Mouse (Mus musculus) ES-E14 (cell line): ENCODE results near the gene Prss28. TPM values are rescaled to one million over a fixed set of nuclear protein-coding genes. Genes with fewer than 3 reads are reported as not detected.

Experiments used
- DNase-seq: peaks from one replicate; pipeline ENCODE4 v3.0.0-alpha.2; 2013; ENCODE audit warnings: low read depth, low spot score
- H3K27ac ChIP-seq: 2 replicates; pipeline ENCODE4 v1.5.1; 2012; ENCODE audit warnings: low read depth, mild to moderate bottlenecking, low read length, moderate library complexity, mixed read lengths; ENCODE audit not compliant: poor library complexity, insufficient read depth, severe bottlenecking
- H3K36me3 ChIP-seq: 2 replicates; pipeline ENCODE4 v1.6.1; 2012; ENCODE audit warnings: mild to moderate bottlenecking, low read length, moderate library complexity, mixed read lengths; ENCODE audit not compliant: control insufficient read depth, poor library complexity, insufficient read depth, severe bottlenecking
- H3K4me1 ChIP-seq, 2 experiments: fragments of 150-350 bp in 1 of 2; sonication (generic) in 1 of 2; 2 replicates each; pipeline ENCODE4 v1.6.1; 2012; ENCODE audit warnings: low read length in 2 of 2, mild to moderate bottlenecking in 1 of 2, mixed read lengths in 1 of 2; ENCODE audit not compliant: control insufficient read depth in 2 of 2, insufficient read depth in 2 of 2, poor library complexity in 1 of 2
- H3K4me3 ChIP-seq, 2 experiments: fragments of 150-350 bp in 1 of 2; sonication (generic) in 1 of 2; 2 replicates each; pipeline ENCODE4 v1.5.1; 2012; ENCODE audit warnings: low read length in 2 of 2, low read depth in 1 of 2, mild to moderate bottlenecking in 1 of 2, mixed read lengths in 1 of 2; ENCODE audit not compliant: insufficient read depth in 1 of 2, poor library complexity in 1 of 2, severe bottlenecking in 1 of 2
- H3K9ac ChIP-seq: 2 replicates; pipeline ENCODE4 v1.6.1; 2012; ENCODE audit warnings: low read depth, mild to moderate bottlenecking, low read length, mixed read lengths; ENCODE audit not compliant: poor library complexity, insufficient read depth, severe bottlenecking
- H3K9me3 ChIP-seq: fragments of 150-350 bp; sonication (generic); 2 replicates; pipeline ENCODE4 v1.6.1; 2012; ENCODE audit warnings: low read depth, mild to moderate bottlenecking, low read length; ENCODE audit not compliant: control insufficient read depth, insufficient read depth
- CHD2 ChIP-seq: IDR thresholded peaks from 2 replicates; pipeline ENCODE4 v1.6.1; 2014; ENCODE audit warnings: mild to moderate bottlenecking, low read depth, low read length, inconsistent platforms
- HCFC1 ChIP-seq: IDR thresholded peaks from 2 replicates; pipeline ENCODE4 v1.6.1; 2012; ENCODE audit warnings: low read length, inconsistent platforms, borderline replicate concordance; ENCODE audit not compliant: insufficient read depth
- MAFK ChIP-seq: IDR thresholded peaks from 2 replicates; pipeline ENCODE4 v1.6.1; 2014; ENCODE audit warnings: mild to moderate bottlenecking, low read depth, low read length, inconsistent platforms; ENCODE audit not compliant: insufficient read depth
- ZC3H11A ChIP-seq: IDR thresholded peaks from 2 replicates; pipeline ENCODE4 v1.6.1; 2012; ENCODE audit warnings: low read depth, mild to moderate bottlenecking, inconsistent platforms, low read length, borderline replicate concordance
- ZNF384 ChIP-seq: IDR thresholded peaks from 2 replicates; pipeline ENCODE4 v1.6.1; 2012; ENCODE audit warnings: low read depth, low read length, inconsistent platforms
- in situ Hi-C, 2 experiments: fragments of 600-800 bp; cut with MboI; formaldehyde crosslinking; loops; one replicate each; pipeline ENCODE4 v1.15.1; 2025; ENCODE audit warnings: low sequenced_read_pairs in 2 of 2, inconsistent platforms in 1 of 2; ENCODE audit not compliant: unreplicated experiment in 2 of 2
- total RNA-seq: library from RNA; depleted of rRNA; stranded (reverse); fragments of 300-350 nt; gene quantifications from 2 replicates; pipeline ENCODE4 v1.2.3, GENCODE M21; 2012

Prss28 gene
- total RNA-seq, 1 experiment, result not detected

GRCm38 (mm10) chr17:25282133-25282532, 26.3 kb upstream of the Prss28 start:
- peak; percentile 86 for DNase-seq
- H3K4me1 ChIP-seq, result peaks cover 0 to 6% of the 10 kb centered on the region in 2 experiments; a peak in 1 of 4 replicates
- H3K36me3 ChIP-seq, result no peaks in the 10 kb centered on the region
- H3K9ac ChIP-seq, result peak overlapping the region; percentile 85
- H3K9me3 ChIP-seq, result no peaks in the 10 kb centered on the region
- in situ Hi-C loops, result no loop called here
- TF ChIP-seq HCFC1, result no peak
- TF ChIP-seq MAFK, result no peak
- TF ChIP-seq CHD2, result no peak
- TF ChIP-seq ZNF384, result no peak
- no peak for TF ChIP-seq ZC3H11A
- H3K27ac ChIP-seq, result no peak overlapping the region; the same call in 1 of the 2 replicates
- peak overlapping the region; percentile 62 to 67 for H3K4me3 ChIP-seq

GRCm38 (mm10) chr17:25285033-25285432, 23.4 kb upstream of the Prss28 start:
- peak overlapping the region; percentile 27; the same call in 1 of the 2 replicates for H3K9ac ChIP-seq
- in situ Hi-C loops, result no loop called here

GRCm38 (mm10) chr17:25288842-25289241, 19.6 kb upstream of the Prss28 start:
- Histone ChIP-seq H3K4me1 (peaks cover 0 to 5% of the 10 kb centered on the region in 2 experiments; a peak in 1 of 4 replicates), H3K9ac (no peak overlapping the region), H3K36me3 (no peaks in the 10 kb centered on the region), H3K27ac (no peak overlapping the region), H3K9me3 (no peaks in the 10 kb centered on the region), H3K4me3 (no peak overlapping the region)
- DNase-seq, result peak; percentile 37
- no peak for TF ChIP-seq HCFC1
- in situ Hi-C loops, result no loop called here

More at GRCm38 (mm10) chr17:25285033-25285432, 23.4 kb upstream of the Prss28 start:
- Histone ChIP-seq H3K27ac (no peak overlapping the region), H3K9me3 (no peaks in the 10 kb centered on the region), H3K4me3 (no peak overlapping the region), H3K4me1 (peaks cover 0 to 8% of the 10 kb centered on the region in 2 experiments; a peak in 1 of 4 replicates), H3K36me3 (no peaks in the 10 kb centered on the region)
- no peak for TF ChIP-seq MAFK
- TF ChIP-seq HCFC1, result no peak
- TF ChIP-seq ZC3H11A, result no peak
- no peak for TF ChIP-seq CHD2
- no peak for TF ChIP-seq ZNF384
- DNase-seq, result peak; percentile 87

- peaks cover 0 to 3% of the 10 kb centered on the region in 2 experiments; a peak in 1 of 4 replicates for H3K4me1 ChIP-seq
- no peak for DNase-seq
Observed at GRCm38 (mm10) chr17:25290411-25290810, 18.0 kb upstream of the Prss28 start.

GRCm38 (mm10) chr17:25293495-25293894, 15.0 kb upstream of the Prss28 start:
- Histone ChIP-seq H3K36me3 (no peaks in the 10 kb centered on the region), H3K4me3 (no peak overlapping the region), H3K9me3 (no peaks in the 10 kb centered on the region), H3K9ac (no peak overlapping the region), H3K27ac (no peak overlapping the region), H3K4me1 (peaks cover 0 to 2% of the 10 kb centered on the region in 2 experiments; a peak in 1 of 4 replicates)
- DNase-seq, result no peak
- in situ Hi-C loops, result no loop called here
- TF ChIP-seq MAFK, result no peak
- no peak for TF ChIP-seq ZC3H11A
- no peak for TF ChIP-seq ZNF384
- no peak for TF ChIP-seq HCFC1
- TF ChIP-seq CHD2, result no peak

More at GRCm38 (mm10) chr17:25290411-25290810, 18.0 kb upstream of the Prss28 start:
- H3K9ac ChIP-seq, result no peak overlapping the region
- H3K36me3 ChIP-seq, result no peaks in the 10 kb centered on the region
- no peaks in the 10 kb centered on the region for H3K9me3 ChIP-seq
- in situ Hi-C loops, result no loop called here
- H3K27ac ChIP-seq, result no peak overlapping the region
- no peak for TF ChIP-seq ZC3H11A
- no peak for TF ChIP-seq HCFC1
- no peak for TF ChIP-seq ZNF384
- no peak for TF ChIP-seq CHD2
- TF ChIP-seq MAFK, result no peak
- H3K4me3 ChIP-seq, result no peak overlapping the region
